Mouse (Mus musculus) ES-E14 (cell line): ENCODE data around the gene Setd3. TPM values are rescaled to one million over a fixed set of nuclear protein-coding genes. Genes with fewer than 3 reads are reported as not detected.

Experiments
- DNase-seq: peaks from one replicate; pipeline ENCODE4 v3.0.0-alpha.2; 2013; ENCODE audit warnings: low read depth, low spot score
- H3K27ac ChIP-seq: 2 replicates; pipeline ENCODE4 v1.5.1; 2012; ENCODE audit warnings: low read depth, mild to moderate bottlenecking, low read length, moderate library complexity, mixed read lengths; ENCODE audit not compliant: poor library complexity, insufficient read depth, severe bottlenecking
- H3K36me3 ChIP-seq: 2 replicates; pipeline ENCODE4 v1.6.1; 2012; ENCODE audit warnings: mild to moderate bottlenecking, low read length, moderate library complexity, mixed read lengths; ENCODE audit not compliant: control insufficient read depth, poor library complexity, insufficient read depth, severe bottlenecking
- H3K4me1 ChIP-seq, 2 experiments: fragments of 150-350 bp in 1 of 2; sonication (generic) in 1 of 2; 2 replicates each; pipeline ENCODE4 v1.6.1; 2012; ENCODE audit warnings: low read length in 2 of 2, mild to moderate bottlenecking in 1 of 2, mixed read lengths in 1 of 2; ENCODE audit not compliant: control insufficient read depth in 2 of 2, insufficient read depth in 2 of 2, poor library complexity in 1 of 2
- H3K4me3 ChIP-seq, 2 experiments: fragments of 150-350 bp in 1 of 2; sonication (generic) in 1 of 2; 2 replicates each; pipeline ENCODE4 v1.5.1; 2012; ENCODE audit warnings: low read length in 2 of 2, low read depth in 1 of 2, mild to moderate bottlenecking in 1 of 2, mixed read lengths in 1 of 2; ENCODE audit not compliant: insufficient read depth in 1 of 2, poor library complexity in 1 of 2, severe bottlenecking in 1 of 2
- H3K9ac ChIP-seq: 2 replicates; pipeline ENCODE4 v1.6.1; 2012; ENCODE audit warnings: low read depth, mild to moderate bottlenecking, low read length, mixed read lengths; ENCODE audit not compliant: poor library complexity, insufficient read depth, severe bottlenecking
- H3K9me3 ChIP-seq: fragments of 150-350 bp; sonication (generic); 2 replicates; pipeline ENCODE4 v1.6.1; 2012; ENCODE audit warnings: low read depth, mild to moderate bottlenecking, low read length; ENCODE audit not compliant: control insufficient read depth, insufficient read depth
- CHD2 ChIP-seq: IDR thresholded peaks from 2 replicates; pipeline ENCODE4 v1.6.1; 2014; ENCODE audit warnings: mild to moderate bottlenecking, low read depth, low read length, inconsistent platforms
- HCFC1 ChIP-seq: IDR thresholded peaks from 2 replicates; pipeline ENCODE4 v1.6.1; 2012; ENCODE audit warnings: low read length, inconsistent platforms, borderline replicate concordance; ENCODE audit not compliant: insufficient read depth
- MAFK ChIP-seq: IDR thresholded peaks from 2 replicates; pipeline ENCODE4 v1.6.1; 2014; ENCODE audit warnings: mild to moderate bottlenecking, low read depth, low read length, inconsistent platforms; ENCODE audit not compliant: insufficient read depth
- ZC3H11A ChIP-seq: IDR thresholded peaks from 2 replicates; pipeline ENCODE4 v1.6.1; 2012; ENCODE audit warnings: low read depth, mild to moderate bottlenecking, inconsistent platforms, low read length, borderline replicate concordance
- ZNF384 ChIP-seq: IDR thresholded peaks from 2 replicates; pipeline ENCODE4 v1.6.1; 2012; ENCODE audit warnings: low read depth, low read length, inconsistent platforms
- in situ Hi-C, 2 experiments: fragments of 600-800 bp; cut with MboI; formaldehyde crosslinking; loops; one replicate each; pipeline ENCODE4 v1.15.1; 2025; ENCODE audit warnings: low sequenced_read_pairs in 2 of 2, inconsistent platforms in 1 of 2; ENCODE audit not compliant: unreplicated experiment in 2 of 2
- total RNA-seq: library from RNA; depleted of rRNA; stranded (reverse); fragments of 300-350 nt; gene quantifications from 2 replicates; pipeline ENCODE4 v1.2.3, GENCODE M21; 2012

Setd3 gene
- total RNA-seq, 1 experiment, result 56.0 TPM

DNA sequence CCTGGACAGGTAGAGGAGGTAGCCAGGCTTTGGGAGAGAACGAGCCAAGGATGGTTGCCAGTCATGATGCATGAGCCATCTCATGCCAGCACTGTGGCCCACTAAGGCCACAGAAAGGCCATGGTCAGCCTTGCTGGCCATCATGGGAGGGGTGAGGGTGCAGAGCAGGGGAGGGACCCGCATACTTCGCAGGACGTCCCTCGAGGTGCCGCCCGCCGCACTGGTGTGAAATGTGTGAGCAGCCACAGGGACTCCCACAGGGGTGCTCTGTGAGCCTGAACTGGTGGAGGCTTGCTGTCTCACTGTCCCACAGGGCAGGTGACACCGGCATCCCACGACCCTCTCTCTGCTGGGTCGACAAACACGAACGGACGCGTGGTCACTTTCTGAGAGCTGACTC is 31.5 kb upstream of the Setd3 start:
- DNase-seq, result no peak
- peaks cover 0 to 3% of the 10 kb centered on the region in 2 experiments; a peak in 1 of 4 replicates for H3K4me1 ChIP-seq

DNA sequence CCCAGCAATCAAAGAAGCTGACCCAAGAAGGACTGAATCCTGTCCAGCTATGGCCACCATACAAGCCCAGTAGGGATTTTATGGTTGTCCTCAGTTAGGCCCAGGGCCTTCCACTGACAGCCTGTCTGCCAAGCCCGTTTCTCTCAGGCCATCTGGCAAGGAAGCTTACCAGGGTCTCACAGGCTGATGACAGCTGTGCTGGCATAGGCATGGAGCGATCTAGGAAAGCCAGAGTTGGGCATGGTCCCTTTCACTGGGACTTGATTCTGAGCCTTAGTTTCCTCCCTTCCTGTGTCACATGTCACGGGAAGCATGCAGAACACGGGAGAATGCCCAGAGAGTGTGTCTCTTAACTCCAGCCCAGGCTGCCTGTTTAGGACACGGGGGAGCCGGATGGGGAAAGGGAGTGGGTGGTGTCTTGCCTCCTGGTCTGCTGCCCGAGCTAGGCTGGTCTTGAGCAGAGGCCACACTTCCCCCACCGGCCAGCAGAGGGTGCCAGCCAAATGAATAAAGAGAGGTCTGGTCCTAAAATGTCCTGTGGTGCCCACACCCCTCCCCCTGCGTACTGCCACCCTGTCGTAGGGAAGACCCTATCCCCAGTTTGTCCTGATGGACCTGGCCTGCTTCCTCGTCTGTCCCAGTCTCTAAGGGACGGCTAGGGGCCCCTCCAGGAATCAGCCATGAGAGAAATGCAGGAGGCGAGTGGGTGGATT is 29.8 kb upstream of the Setd3 start:
- DNase-seq, result peak; percentile 28
- peaks cover 0 to 3% of the 10 kb centered on the region in 2 experiments; a peak in 1 of 4 replicates for H3K4me1 ChIP-seq
- in situ Hi-C loops, result loop anchor here in 1 of 2 experiments (5.0 kb wide), 1 partner anchor 88 kb away; no protein-coding TSS in a partner anchor

More for the DNA sequence above, 31.5 kb upstream of the Setd3 start:
- TF ChIP-seq ZC3H11A, result no peak
- no peak for TF ChIP-seq HCFC1
- TF ChIP-seq ZNF384, result no peak
- TF ChIP-seq MAFK, result no peak
- no peak for TF ChIP-seq CHD2
- in situ Hi-C loops, result no loop called here
- Histone ChIP-seq H3K9ac (no peak overlapping the region), H3K36me3 (peaks cover 9% of the 10 kb centered on the region; the same call in 1 of the 2 replicates), H3K27ac (no peak overlapping the region), H3K9me3 (no peaks in the 10 kb centered on the region), H3K4me3 (no peak overlapping the region)

DNA sequence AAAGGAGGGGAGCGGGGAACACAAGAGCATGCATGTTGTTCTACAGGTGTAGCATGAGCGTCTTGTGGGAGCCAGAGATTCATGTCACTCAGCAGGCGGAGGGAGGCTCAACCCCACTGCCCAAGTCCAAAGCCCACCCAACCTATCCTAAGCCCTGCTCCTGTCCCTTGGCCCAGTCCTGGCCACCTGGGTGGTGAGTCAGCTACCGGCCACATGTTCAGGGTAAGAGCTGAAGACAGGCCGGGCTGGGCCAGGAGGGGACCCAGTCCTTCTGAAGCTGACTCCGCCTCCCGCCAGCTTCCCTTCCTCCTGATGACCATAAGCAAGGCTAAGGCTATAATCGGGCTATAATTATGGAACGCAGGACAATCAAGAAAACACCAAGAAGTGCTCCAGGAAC is 29.1 kb upstream of the Setd3 start:
- H3K27ac ChIP-seq, result no peak overlapping the region
- H3K9ac ChIP-seq, result no peak overlapping the region
- TF ChIP-seq CHD2 (no peak), MAFK (no peak), ZC3H11A (no peak), ZNF384 (no peak), HCFC1 (no peak)
- peaks cover 0 to 3% of the 10 kb centered on the region in 2 experiments; a peak in 1 of 4 replicates for H3K4me1 ChIP-seq
- DNase-seq, result no peak
- peaks cover 21% of the 10 kb centered on the region for H3K36me3 ChIP-seq
- in situ Hi-C loops, result loop anchor here in 1 of 2 experiments (5.0 kb wide), 1 partner anchor 89 kb away; no protein-coding TSS in a partner anchor
- no peaks in the 10 kb centered on the region for H3K9me3 ChIP-seq
- no peak overlapping the region for H3K4me3 ChIP-seq

More for the DNA sequence above, 29.8 kb upstream of the Setd3 start:
- Histone ChIP-seq H3K9me3 (no peaks in the 10 kb centered on the region), H3K36me3 (peaks cover 18% of the 10 kb centered on the region; the same call in 1 of the 2 replicates), H3K27ac (no peak overlapping the region), H3K4me3 (no peak overlapping the region), H3K9ac (no peak overlapping the region)
- no peak for TF ChIP-seq HCFC1
- TF ChIP-seq MAFK, result no peak

DNA sequence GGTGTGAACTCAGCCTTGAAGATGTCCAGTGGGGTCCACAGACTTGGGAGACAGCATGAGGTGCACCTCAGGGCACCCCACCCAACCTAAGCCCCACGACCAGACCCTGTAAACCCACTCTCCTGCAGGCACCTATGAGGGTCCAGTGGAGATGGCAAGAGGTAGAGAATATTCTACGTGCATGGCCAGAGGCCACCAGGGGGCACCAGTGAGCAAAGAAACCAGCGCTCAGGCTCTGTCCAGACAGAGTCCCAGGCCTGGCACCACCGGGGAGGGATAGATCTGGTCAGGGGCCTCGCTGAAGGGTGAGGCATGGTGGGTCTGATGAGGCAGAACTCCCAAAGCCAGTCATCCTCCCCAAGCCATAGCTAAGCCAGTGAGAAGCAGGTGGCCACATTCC is 27.5 kb upstream of the Setd3 start:
- Histone ChIP-seq H3K4me1 (peaks cover 0 to 3% of the 10 kb centered on the region in 2 experiments; a peak in 1 of 4 replicates), H3K27ac (no peak overlapping the region), H3K4me3 (no peak overlapping the region), H3K9ac (no peak overlapping the region), H3K9me3 (no peaks in the 10 kb centered on the region), H3K36me3 (peaks cover 31% of the 10 kb centered on the region)
- in situ Hi-C loops, result loop anchor here in 1 of 2 experiments (5.0 kb wide), 1 partner anchor 91 kb away; no protein-coding TSS in a partner anchor
- peak; percentile 62 for DNase-seq
- no peak for TF ChIP-seq CHD2
- TF ChIP-seq MAFK, result no peak
- no peak for TF ChIP-seq ZC3H11A
- no peak for TF ChIP-seq ZNF384
- TF ChIP-seq HCFC1, result no peak
